Mouse (Mus musculus) lung, embryonic 14.5 days (tissue): ENCODE results near the gene Necab2. TPM values are rescaled to one million over a fixed set of nuclear protein-coding genes. Genes with fewer than 3 reads are reported as not detected.

ENCODE experiments used
- ATAC-seq: fragments of 200-750 bp; cut with Nextera tagmentation; 2 replicates; pipeline ENCODE4 v1.8.0; 2017; ENCODE audit warnings: mild to moderate bottlenecking, moderate TSS enrichment, moderate library complexity; ENCODE audit not compliant: insufficient read depth
- DNase-seq: peaks from one replicate; pipeline ENCODE4 v3.0.0-alpha.2; 2015
- H3K27ac ChIP-seq: fragments of 300-500 bp; sonication (generic); 2 replicates; pipeline ENCODE4 v1.5.1; 2014; ENCODE audit warnings: low read depth, mild to moderate bottlenecking, moderate library complexity
- H3K27me3 ChIP-seq: fragments of 300-500 bp; sonication (generic); 2 replicates; pipeline ENCODE4 v1.6.1; 2014; ENCODE audit warnings: low read length, control low read depth; ENCODE audit not compliant: insufficient read depth
- H3K36me3 ChIP-seq: fragments of 300-500 bp; sonication (generic); 2 replicates; pipeline ENCODE4 v1.6.1; 2014; ENCODE audit warnings: control low read depth; ENCODE audit not compliant: insufficient read depth
- H3K4me1 ChIP-seq: fragments of 300-500 bp; sonication (generic); 2 replicates; pipeline ENCODE4 v1.6.1; 2014; ENCODE audit warnings: antibody characterized with exemption, control low read depth; ENCODE audit not compliant: insufficient read depth
- H3K4me2 ChIP-seq: fragments of 300-500 bp; sonication (generic); 2 replicates; pipeline ENCODE4 v1.6.1; 2014; ENCODE audit warnings: mild to moderate bottlenecking
- H3K4me3 ChIP-seq: fragments of 300-500 bp; sonication (generic); 2 replicates; pipeline ENCODE4 v1.5.1; 2014; ENCODE audit warnings: low read depth, low read length
- H3K9ac ChIP-seq: fragments of 300-500 bp; sonication (generic); 2 replicates; pipeline ENCODE4 v1.6.1; 2014
- H3K9me3 ChIP-seq: fragments of 300-500 bp; sonication (generic); 2 replicates; pipeline ENCODE4 v1.6.1; 2016; ENCODE audit warnings: low read depth, low read length, control low read depth
- CTCF ChIP-seq: IDR thresholded peaks from 2 replicates; pipeline ENCODE4 v1.5.1; 2016; ENCODE audit warnings: antibody characterized with exemption, low read depth
- WGBS: fragments of 180-500 bp; shearing (Covaris S2); extraction: QIAGEN DNeasy Blood & Tissue Kit; methylation state at CpG from one replicate; pipeline ENCODE4 v1.1.7; 2014; 5-methylcytosine and 5-hydroxymethylcytosine counted together
- polyA plus RNA-seq: library from polyadenylated mRNA; unstranded; fragments of >200 nt; fragmentation: Nextera tagmentation; extraction: Ambion mirVana; gene quantifications from 2 replicates; pipeline ENCODE4 v1.2.1, GENCODE M21; 2014

Gene Necab2
- polyA plus RNA-seq, 1 experiment from 2014 or later: 2.2 TPM

- 40% methylated on average over 9 of the region's 9 CpGs for WGBS
- Histone ChIP-seq H3K9me3 (no peaks in the 10 kb centered on the region), H3K9ac (no peak overlapping the region), H3K36me3 (no peaks in the 10 kb centered on the region), H3K27ac (peak overlapping the region; percentile 52), H3K4me2 (no peak overlapping the region), H3K27me3 (no peaks in the 10 kb centered on the region), H3K4me1 (0 out of 2 replicates have a peak, but pooled peaks cover 2% of the 10 kb centered on the region), H3K4me3 (no peak overlapping the region)
- DNase-seq: peak; percentile 48
- ATAC-seq: 0 out of 2 replicates have a peak, but pooled peaks have one; percentile 40
- TF ChIP-seq CTCF: no peak
Measured at GRCm38 (mm10) chr8:119423631-119424141, 22.8 kb upstream of the Necab2 start.

GRCm38 (mm10) chr8:119424199-119424733 lies 22.3 kb upstream of the Necab2 start:
- Histone ChIP-seq H3K4me1 (0 out of 2 replicates have a peak, but pooled peaks cover 2% of the 10 kb centered on the region), H3K9me3 (no peaks in the 10 kb centered on the region), H3K9ac (no peak overlapping the region), H3K4me2 (no peak overlapping the region), H3K27me3 (no peaks in the 10 kb centered on the region), H3K27ac (peak overlapping the region; percentile 52), H3K4me3 (no peak overlapping the region), H3K36me3 (no peaks in the 10 kb centered on the region)
- DNase-seq: no peak
- no peak for ATAC-seq
- 78% methylated on average over 10 of the region's 10 CpGs for WGBS
- TF ChIP-seq CTCF: no peak

GRCm38 (mm10) chr8:119424740-119425139 lies 21.8 kb upstream of the Necab2 start:
- DNase-seq (no peak), ATAC-seq (no peak)
- H3K27ac ChIP-seq: peak overlapping the region; percentile 52; the same call in 1 of the 2 replicates
- no peak overlapping the region for H3K4me3 ChIP-seq
- no peak overlapping the region for H3K4me2 ChIP-seq
- H3K9ac ChIP-seq: no peak overlapping the region
- no peaks in the 10 kb centered on the region for H3K36me3 ChIP-seq
- 0 out of 2 replicates have a peak, but pooled peaks cover 2% of the 10 kb centered on the region for H3K4me1 ChIP-seq
- no peak for TF ChIP-seq CTCF
- 67% methylated on average over 10 of the region's 10 CpGs for WGBS
- no peaks in the 10 kb centered on the region for H3K27me3 ChIP-seq
- H3K9me3 ChIP-seq: no peaks in the 10 kb centered on the region

GRCm38 (mm10) chr8:119425533-119425932 lies 21.0 kb upstream of the Necab2 start:
- no peak for TF ChIP-seq CTCF
- H3K4me2 ChIP-seq: no peak overlapping the region
- 0 out of 2 replicates have a peak, but pooled peaks cover 2% of the 10 kb centered on the region for H3K4me1 ChIP-seq
- no peaks in the 10 kb centered on the region for H3K36me3 ChIP-seq
- peak; percentile 18; the same call in 1 of the 2 replicates for ATAC-seq
- peak overlapping the region; percentile 81 for H3K27ac ChIP-seq
- no peak overlapping the region for H3K4me3 ChIP-seq
- H3K9ac ChIP-seq: no peak overlapping the region
- H3K9me3 ChIP-seq: no peaks in the 10 kb centered on the region
- DNase-seq: peak; percentile 54
- 68% methylated on average over 10 of the region's 10 CpGs for WGBS
- H3K27me3 ChIP-seq: no peaks in the 10 kb centered on the region

- ATAC-seq: no peak
- no peak overlapping the region for H3K9ac ChIP-seq
Measured at GRCm38 (mm10) chr8:119426069-119426735, 20.3 kb upstream of the Necab2 start.

GRCm38 (mm10) chr8:119427634-119428349 lies 18.7 kb upstream of the Necab2 start:
- H3K4me1 ChIP-seq: 0 out of 2 replicates have a peak, but pooled peaks cover 2% of the 10 kb centered on the region
- H3K4me2 ChIP-seq: no peak overlapping the region
- TF ChIP-seq CTCF: no peak
- ATAC-seq (no peak), DNase-seq (no peak)
- no peak overlapping the region for H3K27ac ChIP-seq
- no peak overlapping the region for H3K4me3 ChIP-seq
- H3K27me3 ChIP-seq: no peaks in the 10 kb centered on the region
- no peak overlapping the region for H3K9ac ChIP-seq
- H3K36me3 ChIP-seq: no peaks in the 10 kb centered on the region
- 72% methylated on average over 12 of the region's 12 CpGs for WGBS
- no peaks in the 10 kb centered on the region for H3K9me3 ChIP-seq

More at GRCm38 (mm10) chr8:119426069-119426735, 20.3 kb upstream of the Necab2 start:
- no peak for TF ChIP-seq CTCF
- Histone ChIP-seq H3K27ac (peak overlapping the region; percentile 76), H3K9me3 (no peaks in the 10 kb centered on the region), H3K4me1 (0 out of 2 replicates have a peak, but pooled peaks cover 2% of the 10 kb centered on the region), H3K4me3 (no peak overlapping the region), H3K27me3 (no peaks in the 10 kb centered on the region), H3K4me2 (0 out of 2 replicates have a peak overlapping the region, but pooled peaks have one; percentile 3), H3K36me3 (no peaks in the 10 kb centered on the region)
- peak; percentile 46 for DNase-seq
- WGBS: 72% methylated on average over 6 of the region's 6 CpGs
